Mouse (Mus musculus) stomach, embryonic 14.5 days (tissue): ENCODE data around the gene Rph3al. TPM values are rescaled to one million over a fixed set of nuclear protein-coding genes. Genes with fewer than 3 reads are reported as not detected.

Experiments
- ATAC-seq: fragments of 200-750 bp; cut with Nextera tagmentation; 2 replicates; pipeline ENCODE4 v1.8.0; 2017; ENCODE audit warnings: low read depth, moderate TSS enrichment; ENCODE audit not compliant: insufficient number of reproducible peaks, insufficient read depth, low FRiP score
- H3K27ac ChIP-seq: fragments of 300-500 bp; sonication (generic); 2 replicates; pipeline ENCODE4 v1.5.1; 2014; ENCODE audit warnings: mild to moderate bottlenecking, low read length, moderate library complexity, mixed read lengths
- H3K27me3 ChIP-seq: fragments of 300-500 bp; sonication (generic); 2 replicates; pipeline ENCODE4 v1.6.1; 2014; ENCODE audit warnings: low read length, control low read depth, mixed read lengths; ENCODE audit not compliant: control insufficient read depth, insufficient read depth
- H3K36me3 ChIP-seq: fragments of 300-500 bp; sonication (generic); 2 replicates; pipeline ENCODE4 v1.6.1; 2014; ENCODE audit warnings: mild to moderate bottlenecking, control low read depth, low read length, moderate library complexity, mixed read lengths; ENCODE audit not compliant: control insufficient read depth, insufficient read depth
- H3K4me1 ChIP-seq: fragments of 300-500 bp; sonication (generic); 2 replicates; pipeline ENCODE4 v1.6.1; 2014; ENCODE audit warnings: low read length, control low read depth, mixed read lengths; ENCODE audit not compliant: control insufficient read depth, insufficient read depth
- H3K4me2 ChIP-seq: fragments of 300-500 bp; sonication (generic); replicated peaks from 2 replicates; pipeline ENCODE4 v1.6.1; 2014; ENCODE audit warnings: low read depth, low read length, control low read depth
- H3K4me3 ChIP-seq: fragments of 300-500 bp; sonication (generic); 2 replicates; pipeline ENCODE4 v1.5.1; 2014; ENCODE audit warnings: low read depth, low read length, control low read depth
- H3K9ac ChIP-seq: fragments of 300-500 bp; sonication (generic); replicated peaks from 2 replicates; pipeline ENCODE4 v1.6.1; 2014; ENCODE audit warnings: low read depth, mild to moderate bottlenecking, control low read depth, low read length, moderate library complexity, mixed read lengths
- H3K9me3 ChIP-seq: fragments of 300-500 bp; sonication (generic); 2 replicates; pipeline ENCODE4 v1.6.1; 2016; ENCODE audit warnings: low read depth, low read length, control low read depth; ENCODE audit not compliant: control insufficient read depth
- WGBS: fragments of 180-500 bp; shearing (Covaris S2); extraction: QIAGEN DNeasy Blood & Tissue Kit; methylation state at CpG from one replicate; pipeline ENCODE4 v1.1.7; 2014; 5-methylcytosine and 5-hydroxymethylcytosine counted together
- polyA plus RNA-seq: library from polyadenylated mRNA; unstranded; fragments of >200 nt; fragmentation: Nextera tagmentation; extraction: Ambion mirVana; gene quantifications from 2 replicates; pipeline ENCODE4 v1.2.1, GENCODE M21; 2014

Gene Rph3al
- polyA plus RNA-seq, 1 experiment from 2014 or later, result 10.6 TPM

DNA sequence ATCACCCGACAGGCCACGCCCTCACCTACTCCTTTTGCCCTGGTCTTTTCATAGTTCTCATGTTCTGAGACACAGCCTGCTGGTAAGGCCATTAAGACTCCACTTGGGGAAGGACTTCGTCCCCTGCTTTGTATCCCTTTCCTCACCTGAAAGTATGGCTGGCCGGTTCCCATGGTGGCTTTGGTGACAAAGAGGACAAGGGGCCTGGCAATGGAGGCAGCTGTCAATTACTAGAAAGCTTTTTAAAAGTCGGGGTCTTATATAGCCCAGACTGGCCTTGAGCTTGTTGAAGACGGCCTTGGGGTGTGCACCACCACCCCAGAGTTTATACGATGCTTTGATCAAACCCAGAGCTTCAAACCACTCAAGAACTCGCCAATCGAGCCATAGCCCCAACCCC, 39.7 kb downstream of the Rph3al start:
- Histone ChIP-seq H3K4me2 (no peak overlapping the region), H3K9me3 (no peaks in the 10 kb centered on the region), H3K9ac (no peak overlapping the region), H3K27ac (no peak overlapping the region), H3K27me3 (no peaks in the 10 kb centered on the region), H3K36me3 (no peaks in the 10 kb centered on the region), H3K4me1 (no peaks in the 10 kb centered on the region), H3K4me3 (no peak overlapping the region)
- 93% methylated on average over 9 of the region's 9 CpGs for WGBS
- no peak for ATAC-seq

DNA sequence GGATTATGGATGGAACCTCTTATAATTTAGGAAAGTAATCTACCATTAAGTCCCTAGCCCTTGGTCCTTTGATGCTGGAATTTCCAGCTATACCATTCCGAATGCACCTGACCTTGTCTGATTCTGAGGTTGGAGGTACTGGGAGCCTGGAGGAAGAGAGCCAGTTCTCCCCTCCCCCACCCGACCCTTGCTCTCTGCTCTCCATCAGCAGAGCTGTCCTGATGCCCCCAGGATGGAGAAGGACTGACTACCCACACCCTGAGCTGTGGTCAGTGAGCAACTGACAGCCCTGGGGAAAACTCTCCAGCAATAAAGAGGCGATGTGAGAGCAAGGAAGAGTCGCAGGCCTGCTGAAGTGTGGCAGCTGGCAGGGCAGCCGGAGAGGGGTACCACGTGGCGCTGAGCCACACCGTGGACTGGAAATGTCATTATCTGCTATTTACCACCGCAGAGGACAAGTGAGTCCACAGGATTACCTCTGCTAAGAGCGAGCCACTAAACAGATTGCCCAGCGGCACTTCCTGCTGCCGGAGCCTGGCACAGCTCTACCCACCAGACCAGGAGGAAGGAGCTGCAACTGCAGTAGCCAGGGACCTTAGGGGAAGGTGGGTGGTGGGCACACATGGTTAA, 43.3 kb downstream of the Rph3al start:
- Histone ChIP-seq H3K27ac (no peak overlapping the region), H3K4me2 (no peak overlapping the region), H3K36me3 (no peaks in the 10 kb centered on the region), H3K27me3 (no peaks in the 10 kb centered on the region), H3K9ac (no peak overlapping the region), H3K4me1 (no peaks in the 10 kb centered on the region), H3K9me3 (no peaks in the 10 kb centered on the region), H3K4me3 (no peak overlapping the region)
- no peak for ATAC-seq
- WGBS, result 71% methylated on average over 12 of the region's 12 CpGs

DNA sequence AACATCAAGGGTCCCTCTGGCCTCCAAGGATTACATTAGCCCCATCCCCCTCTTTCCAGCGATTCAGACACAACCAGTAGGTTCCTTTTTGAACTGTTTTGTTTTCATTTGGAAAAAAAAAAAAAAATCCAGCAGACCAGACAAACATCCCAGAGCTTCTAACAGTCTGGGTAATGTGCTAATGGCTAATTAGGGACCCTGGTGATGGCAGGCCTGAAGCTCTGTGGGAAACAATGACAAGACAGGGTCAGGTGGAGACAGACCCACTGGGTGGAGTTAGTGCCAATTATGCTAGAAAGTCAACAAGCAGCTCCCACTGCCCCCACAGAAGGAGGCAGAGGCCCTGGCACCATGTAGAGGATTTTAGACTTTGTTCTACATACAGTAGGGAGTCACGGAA, 44.3 kb downstream of the Rph3al start:
- ATAC-seq, result no peak
- H3K4me2 ChIP-seq, result no peak overlapping the region
- H3K4me1 ChIP-seq, result no peaks in the 10 kb centered on the region
- H3K36me3 ChIP-seq, result no peaks in the 10 kb centered on the region
- no peak overlapping the region for H3K27ac ChIP-seq
- H3K9me3 ChIP-seq, result no peaks in the 10 kb centered on the region
- no peak overlapping the region for H3K9ac ChIP-seq
- H3K27me3 ChIP-seq, result no peaks in the 10 kb centered on the region
- 60% methylated on average over 2 of the region's 2 CpGs for WGBS
- no peak overlapping the region for H3K4me3 ChIP-seq

DNA sequence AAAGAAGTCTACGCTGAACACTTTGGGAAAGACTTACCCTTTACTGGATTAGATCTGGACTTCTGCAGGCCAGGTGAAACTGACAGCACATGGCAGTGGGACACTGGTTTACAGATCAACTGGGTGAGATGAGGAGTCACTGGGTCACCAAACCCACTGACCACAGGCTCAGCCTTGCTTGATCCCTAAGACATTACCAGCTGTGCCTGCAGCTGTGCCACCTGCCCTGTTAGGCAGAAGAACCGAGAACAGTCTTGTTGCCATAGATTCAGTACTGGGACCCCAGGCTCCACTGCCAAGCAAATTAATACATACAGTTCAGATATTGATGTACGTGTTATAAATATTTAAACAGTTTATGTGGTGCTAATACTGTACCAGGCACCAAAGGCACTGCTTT, 50.9 kb downstream of the Rph3al start:
- H3K4me1 ChIP-seq, result no peaks in the 10 kb centered on the region
- H3K36me3 ChIP-seq, result no peaks in the 10 kb centered on the region
- no peak overlapping the region for H3K4me3 ChIP-seq
- no peaks in the 10 kb centered on the region for H3K9me3 ChIP-seq
- WGBS, result 68% methylated on average over 3 of the region's 3 CpGs
- H3K9ac ChIP-seq, result no peak overlapping the region
- no peak overlapping the region for H3K4me2 ChIP-seq
- no peaks in the 10 kb centered on the region for H3K27me3 ChIP-seq
- H3K27ac ChIP-seq, result no peak overlapping the region
- no peak for ATAC-seq

DNA sequence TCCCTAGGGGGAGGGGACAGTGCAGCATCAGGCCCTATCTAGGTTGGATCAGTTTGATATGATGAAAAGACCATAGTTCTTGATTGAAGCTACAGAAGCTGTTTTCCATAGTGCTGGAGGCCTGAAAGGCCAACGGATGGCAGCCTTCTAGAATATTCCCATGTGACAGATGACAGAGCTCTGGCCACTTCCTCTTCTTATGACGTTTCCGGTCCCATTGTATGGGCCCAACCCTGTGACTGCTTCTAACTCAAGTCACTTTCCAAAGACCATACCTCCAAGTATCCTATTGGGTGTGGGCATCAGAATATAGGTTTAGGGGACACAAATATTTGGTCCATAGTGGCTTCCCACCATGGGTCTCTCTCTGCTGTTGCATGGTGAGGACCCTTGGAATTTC, 57.0 kb downstream of the Rph3al start:
- Histone ChIP-seq H3K4me1 (peaks cover 13% of the 10 kb centered on the region; the same call in 1 of the 2 replicates), H3K4me2 (no peak overlapping the region), H3K36me3 (no peaks in the 10 kb centered on the region), H3K9me3 (no peaks in the 10 kb centered on the region), H3K4me3 (no peak overlapping the region), H3K27ac (no peak overlapping the region), H3K27me3 (no peaks in the 10 kb centered on the region), H3K9ac (no peak overlapping the region)
- 74% methylated on average over 3 of the region's 3 CpGs for WGBS
- ATAC-seq, result no peak

DNA sequence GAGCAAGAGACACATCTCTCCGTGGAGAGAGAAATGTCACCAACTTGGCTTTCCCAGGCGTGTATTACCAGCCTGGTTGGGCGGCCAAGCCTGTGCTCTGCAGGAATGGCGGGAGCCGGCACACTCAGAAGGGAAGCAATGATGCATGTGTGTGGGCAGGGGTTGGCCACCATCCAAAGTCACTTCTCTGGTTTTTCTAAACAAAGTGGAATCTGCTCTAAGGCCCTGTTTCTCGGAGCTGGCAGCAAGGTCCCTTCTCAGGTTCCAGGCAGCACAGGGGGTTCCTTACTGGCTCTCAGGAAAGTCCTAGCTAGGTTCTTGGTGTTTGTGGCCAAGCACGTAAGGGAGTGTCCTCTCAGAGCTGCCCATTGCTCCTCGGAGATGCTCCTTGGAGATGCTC, 58.2 kb downstream of the Rph3al start:
- Histone ChIP-seq H3K9ac (no peak overlapping the region), H3K4me1 (peaks cover 15% of the 10 kb centered on the region; the same call in 1 of the 2 replicates), H3K36me3 (no peaks in the 10 kb centered on the region), H3K4me3 (no peak overlapping the region), H3K9me3 (no peaks in the 10 kb centered on the region), H3K27me3 (no peaks in the 10 kb centered on the region), H3K27ac (peak overlapping the region; percentile 17; the same call in 1 of the 2 replicates), H3K4me2 (no peak overlapping the region)
- no peak for ATAC-seq
- WGBS, result 53% methylated on average over 8 of the region's 8 CpGs

DNA sequence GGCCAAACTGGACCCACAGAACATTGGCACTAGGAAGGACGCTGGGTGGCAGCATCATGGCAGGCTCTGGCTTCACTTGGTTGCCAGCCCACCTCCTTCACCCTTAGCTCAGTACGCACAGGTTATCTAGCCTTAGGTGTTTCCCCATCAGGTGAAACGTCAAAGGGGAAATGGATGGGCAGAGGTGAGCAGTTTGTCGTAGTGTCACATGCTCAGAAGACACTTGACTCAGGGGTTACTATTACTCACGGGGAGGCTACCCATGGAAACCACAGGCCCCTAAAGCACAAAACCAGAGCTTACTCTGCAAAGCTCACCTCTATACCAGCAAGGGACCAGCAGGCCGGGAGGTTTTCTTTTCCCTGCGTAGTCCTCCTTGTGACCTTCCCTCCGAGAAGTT, 59.8 kb downstream of the Rph3al start:
- 79% methylated on average over 8 of the region's 8 CpGs for WGBS

DNA sequence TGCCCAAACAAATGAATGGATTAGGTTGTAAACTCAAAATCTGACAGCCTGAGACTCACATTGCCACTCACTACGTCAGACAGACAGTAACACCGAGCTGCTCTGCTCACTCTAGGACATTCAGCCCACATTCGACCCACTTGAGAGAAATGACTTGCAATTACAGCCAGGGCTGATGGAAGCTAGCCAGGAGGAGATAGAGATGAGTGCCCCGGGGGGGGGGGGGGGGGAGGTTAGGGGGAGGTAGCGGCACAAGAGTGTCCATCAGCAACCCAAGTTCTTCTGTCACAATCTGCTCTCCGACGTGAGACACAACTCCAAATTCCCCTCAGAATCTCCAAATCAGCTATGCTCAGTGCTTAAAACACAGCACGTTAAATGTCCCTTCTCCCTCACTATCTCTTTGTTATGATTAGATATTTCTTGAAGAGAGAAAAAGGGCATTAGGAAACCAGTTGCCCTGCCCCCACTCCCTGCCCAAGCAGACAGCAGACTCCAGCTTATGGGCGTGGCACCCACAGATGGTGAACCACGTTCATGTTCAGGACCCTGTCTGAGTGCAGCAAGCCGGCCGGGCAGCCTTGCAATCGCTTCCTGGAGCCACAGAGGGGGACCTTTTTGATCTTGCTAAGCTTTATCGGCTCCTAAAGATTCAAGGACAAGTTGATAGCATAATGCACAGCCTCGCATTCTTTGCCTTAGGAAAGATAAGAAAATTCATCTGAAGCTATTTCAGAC, 62.0 kb downstream of the Rph3al start:
- peaks cover 15% of the 10 kb centered on the region; the same call in 1 of the 2 replicates for H3K4me1 ChIP-seq
- 32% methylated on average over 15 of the region's 15 CpGs for WGBS
- H3K36me3 ChIP-seq, result no peaks in the 10 kb centered on the region
- no peaks in the 10 kb centered on the region for H3K27me3 ChIP-seq
- no peak overlapping the region for H3K4me3 ChIP-seq
- no peak overlapping the region for H3K27ac ChIP-seq
- no peak overlapping the region for H3K4me2 ChIP-seq
- no peak for ATAC-seq
- no peaks in the 10 kb centered on the region for H3K9me3 ChIP-seq
- no peak overlapping the region for H3K9ac ChIP-seq

More for the DNA sequence above, 59.8 kb downstream of the Rph3al start:
- Histone ChIP-seq H3K9me3 (no peaks in the 10 kb centered on the region), H3K27me3 (no peaks in the 10 kb centered on the region), H3K4me3 (no peak overlapping the region), H3K4me1 (peaks cover 15% of the 10 kb centered on the region; the same call in 1 of the 2 replicates), H3K27ac (no peak overlapping the region), H3K36me3 (no peaks in the 10 kb centered on the region), H3K9ac (no peak overlapping the region), H3K4me2 (no peak overlapping the region)
- ATAC-seq, result no peak
